Mouse (Mus musculus): Measurements from ENCODE around the gene Wdr89. TPM values are rescaled to one million over a fixed set of nuclear protein-coding genes. Genes with fewer than 3 reads are reported as not detected.
"Not testable (repeated sequence)": the region's sequence is repeated elsewhere in the genome, so short reads cannot be mapped to it uniquely, and the experiment has no call there.

The Wdr89 gene
- polyA plus RNA-seq, 1 experiment from 2014 or later: 13.2 TPM

DNA sequence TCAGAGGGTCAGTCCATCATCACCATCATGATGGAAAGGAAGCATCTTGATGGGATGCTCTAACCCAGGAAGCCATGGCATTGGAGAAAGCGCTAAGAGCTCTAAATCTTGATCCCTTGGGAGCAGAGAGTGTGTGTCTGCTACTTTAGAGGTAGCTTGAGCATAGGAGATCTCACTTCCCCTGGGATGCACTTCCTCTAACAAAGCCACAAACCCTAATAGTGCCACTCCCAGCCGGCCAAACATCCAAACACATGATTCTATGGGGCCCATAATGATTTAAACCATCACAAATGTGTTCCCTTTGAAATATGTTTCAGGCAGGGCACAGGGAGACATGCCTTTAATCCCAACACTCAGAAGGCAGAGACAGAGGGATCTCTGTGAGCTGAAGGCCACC is 19.7 kb upstream of the Wdr89 start:
- no peak for ATAC-seq (replicated peaks; ENCODE audit: low FRiP score)
- H3K4me3 ChIP-seq (replicated peaks): no peak overlapping the region
- no peaks in the 10 kb centered on the region for H3K4me1 ChIP-seq
- H3K9me3 ChIP-seq (replicated peaks): no peaks in the 10 kb centered on the region
- 83% methylated on average over 2 of the region's 2 CpGs for WGBS
- H3K4me2 ChIP-seq: no peak overlapping the region
- H3K9ac ChIP-seq: no peak overlapping the region
- no peak overlapping the region for H3K27ac ChIP-seq
- H3K27me3 ChIP-seq: no peaks in the 10 kb centered on the region
- no peaks in the 10 kb centered on the region for H3K36me3 ChIP-seq

DNA sequence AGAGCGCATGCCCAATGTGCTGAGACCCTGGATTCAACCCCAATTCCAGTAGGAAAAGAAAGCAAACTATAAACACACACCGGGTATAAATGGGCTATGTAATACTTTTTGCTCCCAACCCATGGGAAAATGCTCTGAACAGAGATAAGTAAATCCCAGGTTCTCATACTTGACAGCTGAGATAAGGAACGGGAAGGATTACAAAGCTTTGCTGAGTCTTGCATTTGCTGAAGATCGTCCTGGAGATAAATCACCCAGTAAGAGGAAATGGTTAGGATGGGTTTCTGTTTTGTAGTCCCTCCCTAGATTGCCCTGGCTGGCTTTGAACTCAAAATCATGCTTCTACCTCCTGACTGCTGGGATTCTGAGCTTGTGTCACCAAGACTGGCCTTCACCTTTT is 18.0 kb upstream of the Wdr89 start:
- WGBS: 54% methylated on average over 4 of the region's 4 CpGs
- Histone ChIP-seq H3K27me3 (no peaks in the 10 kb centered on the region), H3K36me3 (no peaks in the 10 kb centered on the region), H3K27ac (no peak overlapping the region), H3K4me2 (no peak overlapping the region), H3K9me3 (replicated peaks) (no peaks in the 10 kb centered on the region), H3K4me3 (replicated peaks) (no peak overlapping the region), H3K9ac (no peak overlapping the region), H3K4me1 (no peaks in the 10 kb centered on the region)
- ATAC-seq (replicated peaks; ENCODE audit: low FRiP score): no peak

DNA sequence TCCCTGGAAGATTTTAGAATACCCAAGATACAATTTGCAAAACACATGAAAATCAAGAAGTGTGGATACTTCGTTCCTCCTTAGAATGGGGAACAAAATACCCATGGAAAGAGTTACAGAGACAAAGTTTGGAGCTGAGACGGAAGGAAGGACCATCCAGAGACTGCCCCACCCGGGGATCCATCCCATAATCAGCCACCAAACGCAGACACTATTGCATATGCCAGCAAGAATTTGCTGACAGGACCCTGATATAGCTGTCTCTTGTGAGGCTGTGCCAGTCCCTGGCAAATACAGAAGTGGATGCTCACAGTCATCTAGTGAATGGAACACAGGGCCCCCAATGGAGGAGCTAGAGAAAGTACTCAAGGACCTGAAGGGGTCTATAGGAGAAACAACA is 14.7 kb upstream of the Wdr89 start:
- H3K36me3 ChIP-seq; H3K4me1 ChIP-seq; H3K4me3 ChIP-seq (replicated peaks); H3K27me3 ChIP-seq; H3K9me3 ChIP-seq (replicated peaks); H3K4me2 ChIP-seq; H3K27ac ChIP-seq; H3K9ac ChIP-seq; ATAC-seq (replicated peaks; ENCODE audit: low FRiP score): not testable (repeated sequence)
- WGBS: 86% methylated on average over 4 of the region's 4 CpGs

DNA sequence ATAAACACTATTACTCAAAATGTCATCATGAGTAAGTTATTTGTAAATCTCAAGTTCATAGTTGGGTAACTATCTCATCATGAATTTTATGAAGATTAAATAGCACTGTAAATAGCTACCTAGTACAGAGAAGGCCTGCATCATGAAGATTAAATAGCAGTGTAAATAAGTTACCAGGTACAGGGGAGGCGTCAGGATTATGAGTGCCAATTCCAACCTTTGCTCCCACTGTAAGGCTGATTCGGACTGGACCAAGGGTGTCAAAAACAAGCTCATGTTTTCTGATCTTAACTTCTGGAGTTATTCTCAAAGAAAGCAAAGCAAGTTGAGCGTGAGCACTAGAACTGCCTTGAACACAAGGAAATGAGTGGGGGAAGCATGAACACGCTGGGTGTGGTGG is 14.3 kb upstream of the Wdr89 start:
- no peak overlapping the region for H3K4me2 ChIP-seq
- ATAC-seq (replicated peaks; ENCODE audit: low FRiP score): no peak
- no peak overlapping the region for H3K27ac ChIP-seq
- 88% methylated on average over 4 of the region's 4 CpGs for WGBS
- H3K9me3 ChIP-seq (replicated peaks): no peaks in the 10 kb centered on the region
- H3K27me3 ChIP-seq: no peaks in the 10 kb centered on the region
- no peaks in the 10 kb centered on the region for H3K4me1 ChIP-seq
- no peak overlapping the region for H3K9ac ChIP-seq
- H3K36me3 ChIP-seq: no peaks in the 10 kb centered on the region
- no peak overlapping the region for H3K4me3 ChIP-seq (replicated peaks)

DNA sequence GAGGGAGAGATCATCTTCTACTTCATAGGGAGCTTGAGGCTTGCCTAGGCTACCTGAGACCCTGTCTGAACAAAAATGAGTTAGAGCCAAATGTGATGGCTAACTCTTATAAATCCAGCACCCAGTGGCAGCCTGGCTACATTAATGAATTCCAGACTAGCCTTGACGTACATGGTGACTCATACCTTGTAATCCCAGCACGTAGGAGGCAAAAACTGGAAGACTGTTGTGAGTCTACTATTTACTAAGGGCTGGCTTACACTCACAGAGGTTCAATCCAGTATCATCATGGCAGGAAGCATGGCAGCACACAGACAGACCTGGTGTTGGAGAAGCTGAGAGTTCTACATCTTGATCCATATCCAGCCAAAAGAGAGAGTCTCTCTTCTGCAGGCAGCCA is 13.5 kb upstream of the Wdr89 start:
- Histone ChIP-seq H3K36me3 (no peaks in the 10 kb centered on the region), H3K9me3 (replicated peaks) (no peaks in the 10 kb centered on the region), H3K4me3 (replicated peaks) (no peak overlapping the region), H3K27ac (no peak overlapping the region), H3K4me2 (no peak overlapping the region), H3K9ac (no peak overlapping the region), H3K4me1 (no peaks in the 10 kb centered on the region), H3K27me3 (no peaks in the 10 kb centered on the region)
- ATAC-seq (replicated peaks; ENCODE audit: low FRiP score): no peak
- 73% methylated on average over 2 of the region's 2 CpGs for WGBS

DNA sequence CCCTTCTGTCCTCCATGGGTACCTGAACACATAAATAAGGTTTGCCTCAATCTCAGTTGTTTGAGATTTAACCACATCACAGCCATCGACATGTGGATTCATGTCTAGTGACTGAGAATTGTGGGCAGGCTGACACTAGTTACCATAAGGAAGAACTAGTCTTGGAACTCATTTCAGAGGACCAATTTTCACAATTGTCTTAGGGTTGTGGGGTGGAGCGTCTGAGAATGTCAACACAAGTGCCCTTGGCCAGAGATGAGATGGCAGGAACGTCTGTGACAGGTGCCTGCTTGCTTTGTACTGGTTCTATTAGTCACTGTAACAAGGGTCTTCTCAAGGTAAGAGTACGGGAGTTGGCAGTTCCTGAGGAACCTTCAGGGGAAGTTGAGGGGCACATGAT is 11.8 kb upstream of the Wdr89 start:
- Histone ChIP-seq H3K4me1 (no peaks in the 10 kb centered on the region), H3K27ac (no peak overlapping the region), H3K36me3 (no peaks in the 10 kb centered on the region), H3K27me3 (no peaks in the 10 kb centered on the region), H3K9me3 (replicated peaks) (no peaks in the 10 kb centered on the region), H3K9ac (no peak overlapping the region), H3K4me2 (no peak overlapping the region), H3K4me3 (replicated peaks) (no peak overlapping the region)
- no peak for ATAC-seq (replicated peaks; ENCODE audit: low FRiP score)
- WGBS: 84% methylated on average over 4 of the region's 4 CpGs

DNA sequence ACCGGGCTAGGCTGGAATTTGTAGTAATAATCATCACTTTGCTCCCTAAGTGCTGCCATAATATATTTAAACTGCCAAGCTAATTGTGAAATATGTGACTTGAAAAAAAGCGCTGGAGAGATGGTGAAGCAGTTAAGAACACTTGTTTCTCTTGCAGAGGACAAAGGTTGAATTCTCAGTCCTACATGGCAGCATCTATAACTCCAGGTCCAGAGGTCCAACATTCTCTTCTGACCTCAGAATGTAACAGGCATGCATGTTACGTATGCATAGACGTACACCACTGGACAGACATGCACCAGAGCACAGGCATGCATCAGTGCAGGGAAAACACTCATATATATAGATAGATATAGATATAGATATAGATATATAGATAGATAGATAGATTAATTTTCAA is 9.1 kb upstream of the Wdr89 start:
- no peak for ATAC-seq (replicated peaks; ENCODE audit: low FRiP score)
- no peaks in the 10 kb centered on the region for H3K4me1 ChIP-seq

DNA sequence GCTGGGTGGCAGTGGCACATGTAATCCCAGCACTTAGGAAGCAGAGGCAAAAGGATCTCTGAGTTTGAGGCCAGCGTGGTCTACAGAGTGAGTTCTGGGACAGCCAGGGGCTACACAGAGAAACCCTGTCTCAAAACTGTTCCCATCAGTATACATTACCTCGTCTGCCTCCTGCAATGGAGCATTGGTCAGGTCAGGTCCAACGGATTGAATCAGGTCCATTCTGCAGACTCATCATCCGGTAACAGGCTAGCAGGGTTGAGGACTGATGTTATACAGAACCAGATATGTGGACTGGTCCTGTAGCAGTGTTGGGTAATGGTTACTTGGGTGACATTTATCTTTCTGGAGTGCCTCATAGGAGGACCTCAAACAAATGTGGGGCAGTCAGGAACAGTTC is 3.3 kb upstream of the Wdr89 start:
- H3K4me1 ChIP-seq: peaks cover 14% of the 10 kb centered on the region
- 92% methylated on average over 4 of the region's 4 CpGs for WGBS

More for the DNA sequence above, 9.1 kb upstream of the Wdr89 start:
- H3K9me3 ChIP-seq (replicated peaks): no peaks in the 10 kb centered on the region
- 89% methylated on average over 4 of the region's 4 CpGs for WGBS
- no peak overlapping the region for H3K4me2 ChIP-seq
- no peak overlapping the region for H3K4me3 ChIP-seq (replicated peaks)
- H3K27ac ChIP-seq: no peak overlapping the region
- H3K9ac ChIP-seq: no peak overlapping the region
- no peaks in the 10 kb centered on the region for H3K36me3 ChIP-seq
- no peaks in the 10 kb centered on the region for H3K27me3 ChIP-seq

DNA sequence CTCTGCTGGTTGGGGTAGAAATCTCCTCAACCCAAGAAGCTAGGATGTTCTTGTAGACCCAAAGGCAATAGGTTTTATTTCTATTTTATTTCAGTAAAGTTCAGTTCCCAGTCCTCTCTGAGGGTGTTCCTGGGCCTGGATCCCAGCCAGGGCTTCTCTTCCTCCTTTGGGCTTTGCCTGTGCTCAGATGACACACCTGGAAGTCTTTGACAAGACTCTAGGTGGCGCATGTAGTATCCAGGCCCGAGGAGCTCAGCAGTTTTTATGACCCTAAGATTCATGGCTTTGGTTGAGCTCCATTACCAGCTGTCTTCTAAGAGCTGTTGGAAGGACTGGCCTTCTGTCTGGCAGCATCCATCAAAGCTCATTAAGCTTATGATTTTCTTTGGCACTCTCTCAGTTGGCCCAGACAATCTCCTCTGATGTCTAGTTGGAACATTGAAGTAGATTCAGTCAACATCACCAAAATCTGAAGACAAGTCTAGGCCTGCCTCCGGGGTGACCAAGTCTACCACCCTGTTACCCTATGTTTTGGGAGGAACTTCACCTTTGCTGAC is 2.5 kb upstream of the Wdr89 start:
- no peak overlapping the region for H3K9ac ChIP-seq
- 57% methylated on average over 3 of the region's 3 CpGs for WGBS
- no peaks in the 10 kb centered on the region for H3K27me3 ChIP-seq
- no peaks in the 10 kb centered on the region for H3K36me3 ChIP-seq
- peaks cover 14% of the 10 kb centered on the region for H3K4me1 ChIP-seq
- H3K4me3 ChIP-seq (replicated peaks): no peak overlapping the region
- no peak overlapping the region for H3K27ac ChIP-seq
- H3K9me3 ChIP-seq (replicated peaks): no peaks in the 10 kb centered on the region
- no peak for ATAC-seq (replicated peaks; ENCODE audit: low FRiP score)
- H3K4me2 ChIP-seq: no peak overlapping the region

More for the DNA sequence above, 3.3 kb upstream of the Wdr89 start:
- H3K27me3 ChIP-seq: no peaks in the 10 kb centered on the region
- H3K9me3 ChIP-seq (replicated peaks): no peaks in the 10 kb centered on the region
- H3K4me2 ChIP-seq: no peak overlapping the region
- H3K36me3 ChIP-seq: no peaks in the 10 kb centered on the region
- H3K4me3 ChIP-seq (replicated peaks): no peak overlapping the region
- no peak overlapping the region for H3K9ac ChIP-seq
- ATAC-seq (replicated peaks; ENCODE audit: low FRiP score): no peak
- no peak overlapping the region for H3K27ac ChIP-seq

DNA sequence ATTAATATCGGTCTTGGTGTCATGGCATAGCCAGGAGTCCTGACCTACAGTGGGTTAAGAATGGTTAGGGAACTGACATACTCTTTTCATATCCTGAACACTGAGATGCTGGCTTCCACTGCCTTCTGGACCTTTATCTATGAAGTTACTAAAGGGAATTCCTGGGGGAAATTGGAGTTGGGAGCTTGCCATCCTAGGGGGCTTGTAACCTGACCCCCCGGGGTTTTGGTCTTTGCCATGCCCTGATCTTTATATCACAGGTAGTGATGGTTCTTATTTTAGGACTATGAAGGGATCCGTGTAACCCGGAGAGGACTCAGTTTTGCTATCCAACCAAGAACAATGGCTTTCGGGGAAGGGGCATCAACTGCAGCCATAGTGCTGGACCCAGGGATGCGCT is 1.3 kb upstream of the Wdr89 start:
- WGBS: 89% methylated on average over 6 of the region's 6 CpGs

DNA sequence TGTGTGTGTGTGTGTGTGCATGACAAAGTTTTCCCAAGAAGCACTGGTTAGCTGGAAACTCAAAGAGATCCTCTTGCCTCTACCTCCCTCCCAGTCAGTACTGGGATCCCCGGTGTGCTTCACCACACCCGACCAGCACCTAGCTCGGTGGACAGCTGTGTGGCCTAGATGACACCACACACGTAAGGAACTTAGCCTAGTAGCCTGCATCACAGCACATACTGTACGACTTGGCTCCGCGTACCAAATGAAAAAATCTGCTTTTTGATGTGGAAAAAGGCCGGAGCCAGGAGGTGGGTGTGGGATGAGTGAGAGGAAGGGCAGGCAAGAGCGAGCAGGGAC is 450 bp downstream of the Wdr89 start:
- H3K4me3 ChIP-seq (replicated peaks): peak overlapping the region; percentile 64
- H3K36me3 ChIP-seq: no peaks in the 10 kb centered on the region
- H3K4me1 ChIP-seq: peaks cover 14% of the 10 kb centered on the region
- peak overlapping the region; percentile 87 for H3K27ac ChIP-seq
- H3K27me3 ChIP-seq: no peaks in the 10 kb centered on the region
- 2% methylated on average over 9 of the region's 9 CpGs for WGBS
- peak overlapping the region; percentile 73 for H3K9ac ChIP-seq
- ATAC-seq (replicated peaks; ENCODE audit: low FRiP score): no peak; the same call in 1 of the 2 replicates
- H3K4me2 ChIP-seq: peak overlapping the region; percentile 71
- no peaks in the 10 kb centered on the region for H3K9me3 ChIP-seq (replicated peaks)

More for the DNA sequence above, 1.3 kb upstream of the Wdr89 start:
- Histone ChIP-seq H3K27ac (no peak overlapping the region), H3K4me1 (peaks cover 14% of the 10 kb centered on the region), H3K9me3 (replicated peaks) (no peaks in the 10 kb centered on the region), H3K4me3 (replicated peaks) (peak overlapping the region; percentile 64), H3K36me3 (no peaks in the 10 kb centered on the region), H3K4me2 (peak overlapping the region; percentile 74), H3K9ac (peak overlapping the region; percentile 60), H3K27me3 (no peaks in the 10 kb centered on the region)
- ATAC-seq (replicated peaks; ENCODE audit: low FRiP score): no peak

DNA sequence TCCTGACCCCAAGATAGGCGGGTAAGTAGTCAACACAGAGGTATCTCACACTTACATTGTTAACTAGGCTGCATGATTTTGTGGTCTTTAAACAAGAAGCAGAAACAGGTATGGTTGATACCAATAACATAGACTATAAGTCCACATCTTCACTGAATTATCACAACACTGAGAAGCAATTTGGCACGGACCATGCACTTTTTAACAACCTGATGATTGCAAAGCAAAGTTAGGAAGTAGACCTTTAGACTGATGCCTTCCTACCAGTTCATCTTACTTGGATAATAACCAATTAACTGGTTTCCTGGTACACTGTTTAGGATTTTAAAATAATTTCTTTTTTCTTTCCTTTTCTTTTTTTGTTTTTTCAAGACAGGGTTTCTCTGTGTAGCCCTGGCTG is 1.1 kb downstream of the Wdr89 start:
- no peak overlapping the region for H3K9ac ChIP-seq
- H3K4me3 ChIP-seq (replicated peaks): no peak overlapping the region; the same call in 1 of the 2 replicates
- no peaks in the 10 kb centered on the region for H3K27me3 ChIP-seq
- H3K4me2 ChIP-seq: peak overlapping the region; percentile 71
- no peak for ATAC-seq (replicated peaks; ENCODE audit: low FRiP score)
- WGBS: 88% methylated on average over 2 of the region's 2 CpGs
- H3K36me3 ChIP-seq: no peaks in the 10 kb centered on the region
- peaks cover 14% of the 10 kb centered on the region for H3K4me1 ChIP-seq
- H3K27ac ChIP-seq: no peak overlapping the region
- H3K9me3 ChIP-seq (replicated peaks): no peaks in the 10 kb centered on the region

DNA sequence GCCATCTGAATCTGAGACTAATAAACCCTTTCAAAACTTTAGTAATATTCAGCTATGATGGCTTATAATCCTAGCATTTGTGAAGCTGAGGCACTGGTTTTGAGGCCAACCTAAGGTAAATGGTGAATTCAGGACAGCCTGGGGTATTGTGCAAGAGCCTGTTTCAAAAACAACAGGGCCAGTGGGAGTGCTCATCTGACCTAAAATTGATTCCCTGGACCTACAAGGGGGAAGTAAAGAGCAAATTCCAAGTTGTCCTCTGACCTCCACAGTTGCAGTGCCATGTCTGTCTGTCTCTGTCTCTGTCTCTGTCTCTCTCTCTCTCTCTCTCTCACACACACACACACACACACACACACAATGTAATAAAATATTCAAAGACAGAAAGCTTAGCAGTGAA is 2.4 kb downstream of the Wdr89 start:
- no peak overlapping the region for H3K4me3 ChIP-seq (replicated peaks)
- H3K27ac ChIP-seq: no peak overlapping the region
- no peaks in the 10 kb centered on the region for H3K36me3 ChIP-seq
- no peak overlapping the region for H3K9ac ChIP-seq
- H3K4me2 ChIP-seq: no peak overlapping the region
- H3K4me1 ChIP-seq: peaks cover 14% of the 10 kb centered on the region
- no peaks in the 10 kb centered on the region for H3K9me3 ChIP-seq (replicated peaks)
- ATAC-seq (replicated peaks; ENCODE audit: low FRiP score): no peak
- H3K27me3 ChIP-seq: no peaks in the 10 kb centered on the region

Data from kidney, embryonic 15.5 days (tissue).